ENCODE assay signal across 8 mouse cellular contexts in genomic region chr4:141060426-141061301, GRCm38 (mm10). TPM values are rescaled to one million over a fixed set of nuclear protein-coding genes. Genes with fewer than 3 reads are reported as not detected.
DNase-seq lines count a peak whose midpoint lies in the region; ATAC-seq lines count a peak whose summit lies in the region.

Gene Crocc (minus strand): TSS chr4:141060550.

- peak; percentile 90 for ATAC-seq in inflammation-experienced regulatory T-cells, adult 6 months
- ATAC-seq in megakaryocyte-erythroid progenitor cell, adult 5-6 weeks (replicated peaks; ENCODE audit: low FRiP score, low TSS enrichment, poor library complexity, severe bottlenecking): peak; percentile 87

- DNase-seq in adrenal gland, adult (ENCODE audit: inconsistent age in 2 of 2, low spot score in 1 of 2): peak; percentile 100
- peak; percentile 100 for DNase-seq in embryo, embryonic 10.5 days (ENCODE audit: low spot score)
- DNase-seq in gastrocnemius, postnatal 14 days: peak; percentile 100
- DNase-seq in left cerebral cortex, postnatal 10 days (ENCODE audit: extremely low spot score in 1 of 2, low spot score in 2 of 2): peak; percentile 96 to 98
- peak; percentile 97 for DNase-seq in right cerebral cortex, postnatal 25 days
- peak; percentile 99 to 100 for DNase-seq in urinary bladder, postnatal 4 days (ENCODE audit: low spot score in 2 of 2)

- intact Hi-C loops in gastrocnemius, postnatal 14 days (cut with DNase I; ENCODE audit: low total_unique reads): no loop called here
- intact Hi-C loops in left cerebral cortex, postnatal 10 days (cut with DNase I): no loop called here

RNA-seq across cellular contexts. Expression of gene Crocc, which starts in this region (rescaled TPM):
- total RNA-seq in gastrocnemius, postnatal 14 days (2021): 1 to 10 TPM; 2.6 to 4.0 TPM
- 1 to 10 TPM in 1 of 3 experiments, under 1 TPM in 2; 0.67 to 1.2 (median 0.67) TPM for polyA plus RNA-seq in inflammation-experienced regulatory T-cells, adult 6 months (2017; shearing (Covaris generic))
- 10 to 100 TPM; 44.5 to 45.2 TPM for total RNA-seq in left cerebral cortex, postnatal 10 days (2021)
- 6.9 and 8.9 TPM in 2 replicates for total RNA-seq in megakaryocyte-erythroid progenitor cell, adult 5-6 weeks (2014; fragmentation: Nextera tagmentation)
- 1.3 and 5.7 TPM in 2 replicates for total RNA-seq in megakaryocyte-erythroid progenitor cell, adult 5-6 weeks (2017)

Comparison
In these comparisons a context has a peak if more than half of its experiments do, and no peak if none do; other contexts are left out.
1. Peak in every context shown above with its lines: DNase-seq and ATAC-seq.
2. RNA of gene Crocc (total RNA-seq): 44.5 to 45.2 TPM in left cerebral cortex, postnatal 10 days; 1.3 to 8.9 TPM in megakaryocyte-erythroid progenitor cell, adult 5-6 weeks and 2.6 to 4.0 TPM in gastrocnemius, postnatal 14 days; every median in the first group is over 4 times any median in the second.